Mouse (Mus musculus) cerebellum, adult 8-10 months (tissue): ENCODE measurements around the gene Rufy2.
A peak's percentile ranks its signal among the peaks of the same experiment; 100 is the strongest.

Experiments used
- DNase-seq: peaks from one replicate; pipeline ENCODE4 v3.0.0; 2022

Gene Rufy2

DNA sequence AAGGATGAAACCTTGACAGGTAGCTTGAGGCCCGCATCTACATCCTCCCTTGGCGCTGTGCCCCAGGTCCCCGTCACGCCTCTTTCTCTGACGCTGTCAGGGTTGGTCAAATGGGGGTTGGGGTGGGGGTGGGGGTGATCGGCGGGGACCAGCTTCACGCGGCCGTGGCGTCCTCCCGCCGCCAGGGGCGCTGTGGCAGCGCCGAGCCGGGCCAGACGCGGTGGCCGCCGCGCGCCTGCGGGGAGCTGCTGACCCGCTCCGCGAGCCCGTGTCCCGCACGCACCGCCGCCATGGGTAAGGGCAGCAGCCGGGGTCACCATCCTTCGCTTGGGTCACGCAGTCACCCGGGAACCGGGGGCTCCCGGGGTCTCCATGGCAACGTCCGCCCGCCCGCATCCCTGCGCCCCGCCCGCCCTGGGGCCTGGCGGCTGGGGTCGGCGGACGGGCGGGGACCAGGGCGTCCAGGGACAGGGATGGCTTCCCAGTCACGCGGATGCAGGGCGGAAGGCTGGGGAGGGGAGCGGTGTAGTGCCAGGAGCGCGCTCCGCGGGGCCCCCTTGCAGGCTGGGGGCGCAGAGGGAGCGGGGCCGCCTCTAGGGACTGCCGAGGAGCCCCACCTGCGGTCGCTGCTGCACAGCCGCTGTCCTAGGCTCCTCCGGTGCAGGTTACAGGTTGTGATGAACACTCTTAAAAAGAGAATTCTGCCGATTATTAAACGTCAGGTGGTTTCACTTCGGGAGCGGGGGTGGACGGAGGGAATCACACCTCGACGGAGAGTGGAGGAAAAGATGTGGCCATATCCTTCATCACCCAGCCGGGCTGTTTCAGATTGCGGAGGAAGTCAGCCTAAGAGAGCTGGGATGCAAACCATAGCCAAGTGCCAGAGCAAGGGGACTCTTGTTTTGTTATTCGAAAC lies at the start of gene Rufy2:
Gene Rufy2, plus strand, starts transcription at position 185 of the 916 bp plus-strand sequence.
- DNase-seq = peak; percentile 96

DNA sequence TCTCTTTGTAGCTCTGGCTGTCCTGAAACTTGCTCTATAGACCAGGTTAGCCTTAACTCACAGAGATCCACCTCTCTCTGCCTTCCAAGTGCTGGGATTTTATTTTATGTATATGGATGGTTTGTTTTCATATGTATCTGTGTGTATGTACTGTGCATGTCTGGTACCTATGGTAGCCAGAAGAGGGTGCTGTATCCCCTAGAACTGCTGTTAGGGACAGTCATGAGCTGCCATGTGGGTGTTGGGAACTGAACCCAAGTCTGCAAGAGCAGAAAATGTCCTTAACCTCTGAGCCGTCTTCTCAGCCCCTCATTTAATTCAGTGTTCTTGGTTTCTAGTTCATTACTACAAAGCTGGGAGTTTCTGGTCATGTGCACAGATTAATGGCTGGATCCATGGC lies 47.6 kb upstream of the Rufy2 start:
- no peak for DNase-seq

DNA sequence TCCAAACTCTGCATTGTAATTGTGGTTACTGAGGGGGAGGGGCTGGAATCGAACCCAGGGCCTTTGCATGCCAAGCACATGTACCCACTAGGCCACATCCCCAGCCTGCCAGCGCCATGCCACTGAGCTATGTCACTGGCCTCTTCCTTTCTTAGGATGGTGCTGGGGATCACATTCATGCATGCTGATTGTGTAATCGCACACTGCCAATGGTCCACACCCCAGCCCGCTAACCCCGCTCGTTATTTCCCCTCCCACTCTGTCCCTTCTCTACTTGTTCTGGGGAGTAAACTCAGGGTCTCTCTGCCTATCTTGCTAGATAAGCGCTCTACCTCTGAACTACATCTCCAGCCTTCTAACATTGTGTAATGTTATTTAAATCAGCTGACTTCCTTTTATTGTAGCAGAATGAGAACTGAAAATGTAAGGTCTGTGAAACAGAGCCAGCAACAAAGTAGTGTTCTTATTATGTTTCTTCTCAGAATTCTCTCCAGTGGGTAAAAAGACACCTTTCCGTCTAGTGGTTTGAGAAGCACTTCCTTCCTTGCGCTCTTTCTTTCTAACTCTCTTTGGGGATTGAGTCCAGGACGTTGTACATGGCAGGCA lies 34.9 kb upstream of the Rufy2 start:
- no peak for DNase-seq

DNA sequence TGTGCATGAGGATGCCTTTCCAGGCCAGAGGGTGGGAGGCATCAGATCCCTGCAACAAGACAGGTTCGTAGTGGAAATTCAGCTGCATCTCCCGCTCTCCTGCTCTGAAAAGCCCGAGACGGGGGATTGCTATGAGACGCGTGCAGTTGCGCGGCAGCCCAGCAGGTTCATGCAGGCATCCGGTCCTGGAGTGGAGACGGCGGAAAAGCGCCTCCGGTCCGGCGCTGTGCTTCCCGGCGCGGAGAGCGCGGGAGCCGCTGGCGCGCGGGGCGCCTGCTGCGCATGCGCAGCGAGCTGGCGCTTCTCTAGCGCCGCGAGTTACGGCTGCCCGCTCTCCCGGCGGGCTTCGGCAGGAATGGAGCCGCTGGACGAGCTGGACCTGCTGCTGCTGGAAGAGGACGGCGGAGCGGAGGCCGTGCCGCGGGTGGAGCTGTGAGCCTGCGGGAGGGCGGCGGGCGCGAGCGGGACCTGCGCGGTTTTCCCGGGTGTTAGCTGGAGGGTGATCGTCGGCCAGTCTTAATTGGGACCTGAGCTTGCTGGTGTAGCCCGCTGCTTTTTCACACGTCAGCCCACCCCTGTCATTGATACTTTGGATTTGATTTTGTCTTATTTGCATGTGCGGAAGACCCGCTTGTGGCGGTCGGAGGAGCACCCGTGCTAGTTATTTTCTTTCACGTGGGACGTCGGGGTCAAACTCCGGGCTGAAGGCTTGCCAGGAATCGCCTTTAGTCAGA lies 33.1 kb upstream of the Rufy2 start, which contains the start of gene Dna2:
Gene Dna2, plus strand, starts transcription at position 289 of the 734 bp plus-strand sequence.
- DNase-seq = peak; percentile 76

DNA sequence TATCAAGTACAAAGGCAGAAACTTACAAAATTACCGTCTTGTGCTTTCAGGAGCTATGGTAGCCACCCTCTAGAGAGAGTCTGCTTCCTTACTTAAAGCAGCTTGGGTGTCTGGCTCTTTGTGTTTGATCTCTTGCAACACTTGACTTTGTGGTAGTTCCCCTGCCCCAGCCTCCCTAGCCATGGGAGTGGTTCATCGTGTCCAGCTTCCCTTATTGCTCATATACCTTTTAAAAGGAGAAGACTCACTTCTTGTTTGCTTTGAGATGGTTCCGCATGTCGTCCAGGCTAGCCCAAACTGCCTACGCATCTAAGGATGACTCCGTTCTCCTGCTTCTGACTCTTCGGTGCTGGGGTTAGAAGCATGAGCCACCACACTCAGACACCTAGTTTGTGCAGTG lies 31.5 kb upstream of the Rufy2 start:
- no peak for DNase-seq

DNA sequence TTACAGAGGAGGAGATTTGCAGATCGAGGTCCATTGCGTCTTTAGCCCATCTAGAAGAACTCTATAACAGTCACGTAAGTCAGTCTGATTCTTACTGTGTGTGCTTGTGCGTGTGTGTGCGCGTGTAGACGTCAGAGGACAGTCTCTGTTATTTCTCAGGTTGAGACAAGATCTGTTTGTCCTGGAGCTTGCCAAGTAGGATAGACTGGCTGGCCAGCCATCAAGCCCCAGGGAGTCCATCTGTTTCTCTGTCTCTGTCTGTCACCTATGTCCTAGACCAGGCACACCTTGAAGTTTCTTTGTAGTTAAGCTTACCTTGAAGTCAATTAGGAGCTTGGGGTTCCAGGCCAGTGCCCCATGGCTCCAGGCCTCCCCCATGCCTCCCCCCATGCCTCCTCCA lies 16.1 kb upstream of the Rufy2 start:
- peak; percentile 61 for DNase-seq

DNA sequence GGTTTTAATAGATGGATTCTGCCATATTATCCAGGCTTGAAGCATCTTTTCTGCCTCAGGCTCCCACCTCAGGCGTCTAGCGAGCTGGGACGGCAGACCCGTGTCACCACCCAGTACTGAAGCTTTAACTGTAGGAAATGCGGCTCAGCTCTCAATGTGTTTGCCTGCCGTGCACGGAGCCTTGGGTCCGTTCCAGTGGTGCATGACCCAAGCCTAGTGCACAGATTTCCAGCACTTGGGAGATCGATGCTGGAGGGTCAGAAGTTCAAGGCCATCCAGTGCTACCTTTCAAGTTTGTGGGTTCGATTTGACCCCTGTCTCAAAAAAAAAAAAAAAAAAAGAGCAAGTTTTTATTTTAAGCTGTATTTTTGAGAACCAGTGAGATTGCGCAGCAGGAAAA lies 14.2 kb upstream of the Rufy2 start:
- no peak for DNase-seq

DNA sequence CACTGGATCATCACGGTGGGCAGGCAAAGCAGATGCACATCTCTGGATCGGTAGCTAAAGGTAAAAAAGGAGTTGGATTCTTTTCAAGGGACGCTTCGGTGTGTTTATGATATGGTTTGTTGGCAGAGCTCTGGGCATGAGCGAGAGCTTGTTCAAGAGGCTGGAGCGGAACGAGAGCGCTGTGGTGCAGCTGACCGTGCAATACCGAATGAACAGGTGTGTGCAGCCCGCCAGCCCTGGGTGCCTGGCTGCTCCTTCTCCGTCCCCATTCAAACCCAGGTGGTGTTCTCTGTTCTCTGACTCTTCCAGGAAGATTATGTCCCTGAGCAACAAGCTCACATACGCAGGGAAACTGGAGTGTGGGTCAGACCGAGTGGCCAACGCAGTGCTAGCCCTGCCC lies 13.7 kb upstream of the Rufy2 start:
- no peak for DNase-seq

DNA sequence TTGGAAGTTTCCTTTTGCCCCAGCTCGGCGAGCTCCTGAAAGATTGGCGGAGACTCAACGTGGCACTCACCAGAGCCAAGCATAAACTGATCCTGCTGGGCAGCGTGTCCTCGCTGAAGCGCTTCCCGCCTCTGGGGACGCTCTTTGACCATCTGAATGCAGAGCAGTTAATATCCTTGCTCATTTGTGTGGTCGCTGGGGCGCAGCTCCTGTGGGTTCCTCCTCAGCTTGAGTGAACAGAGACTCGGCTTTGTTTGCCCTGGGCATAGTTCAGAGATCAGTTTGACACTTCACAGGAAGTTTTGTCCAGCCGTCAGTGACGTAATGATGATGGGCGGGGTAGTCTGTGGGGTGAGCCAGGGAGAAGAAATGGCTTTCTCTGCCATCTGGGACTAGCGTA lies 8.2 kb upstream of the Rufy2 start:
- DNase-seq = peak; percentile 30

DNA sequence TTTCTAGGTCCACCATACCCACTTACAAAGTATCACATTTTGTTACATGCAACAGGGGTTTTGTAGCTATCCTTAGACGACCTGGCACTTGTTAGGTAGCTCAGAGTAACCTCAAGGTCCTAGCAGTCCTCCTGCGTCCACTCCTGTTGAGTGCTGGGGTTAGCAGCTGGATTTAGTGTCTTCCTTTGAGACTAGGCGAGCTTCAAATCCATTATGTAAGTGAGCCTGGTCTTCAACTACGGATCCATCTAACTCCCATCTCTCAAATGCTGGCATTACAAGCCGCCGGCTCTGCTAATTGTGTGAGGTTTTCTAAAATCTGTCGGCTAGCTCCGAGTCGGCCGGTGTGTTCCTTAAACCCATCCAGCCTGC lies 370 bp upstream of the Rufy2 start:
- DNase-seq = no peak

DNA sequence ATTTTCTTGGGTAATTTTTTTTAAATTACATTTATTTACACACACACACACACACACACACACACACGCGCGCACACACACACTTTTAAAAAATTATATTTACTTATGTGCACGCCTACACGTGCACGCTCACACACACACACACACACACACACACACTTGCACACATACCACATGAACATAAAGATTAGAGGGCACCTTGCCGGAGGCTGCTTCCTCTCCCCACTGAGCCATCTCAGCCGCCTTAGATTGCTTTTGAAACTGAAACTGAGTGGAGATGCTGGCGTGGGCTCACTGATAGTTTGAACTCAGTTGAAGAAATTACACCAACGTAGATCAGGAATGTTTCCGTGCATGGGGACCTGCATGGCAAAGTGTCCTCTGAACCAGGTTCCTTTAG lies 4.0 kb downstream of the Rufy2 start:
- no peak for DNase-seq

DNA sequence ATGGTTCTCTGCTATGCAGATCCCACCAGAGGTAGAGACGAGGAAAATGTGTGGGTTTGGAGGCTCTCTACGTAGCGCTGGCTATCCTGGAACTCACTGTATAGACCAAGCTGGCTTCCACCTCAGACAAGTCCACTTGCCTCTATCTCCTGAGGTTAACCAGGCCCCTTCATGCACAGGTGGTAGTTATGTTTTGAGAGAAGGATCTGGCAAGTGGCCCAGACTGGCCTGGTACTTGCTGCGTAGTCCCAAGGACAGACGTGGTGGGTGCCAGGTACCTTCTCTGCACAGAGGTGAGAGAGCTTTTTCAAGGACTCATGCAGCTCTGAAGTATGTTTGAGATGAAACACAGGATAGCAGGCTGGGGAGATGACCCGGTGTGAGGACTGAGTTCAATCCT lies 4.5 kb downstream of the Rufy2 start:
- no peak for DNase-seq

DNA sequence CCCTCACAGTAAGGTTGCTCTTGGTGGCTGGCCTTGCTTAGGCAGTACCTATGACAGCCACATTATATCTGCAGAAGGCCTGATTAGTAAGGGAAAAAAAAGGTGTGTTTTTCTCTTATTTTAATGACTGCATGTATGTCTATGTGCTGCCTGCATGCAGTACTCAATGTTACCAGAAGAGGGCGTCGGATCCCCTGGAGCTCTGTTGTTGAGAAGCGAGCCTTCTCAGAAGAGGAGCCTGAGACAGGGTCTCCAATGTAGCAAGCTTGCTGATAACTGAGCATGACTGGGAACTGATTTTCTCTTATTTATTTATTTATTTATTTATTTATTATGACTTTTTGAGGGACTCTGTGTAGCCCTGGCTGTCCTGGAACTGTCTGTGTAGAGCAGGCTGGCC lies 7.3 kb downstream of the Rufy2 start:
- DNase-seq = no peak

DNA sequence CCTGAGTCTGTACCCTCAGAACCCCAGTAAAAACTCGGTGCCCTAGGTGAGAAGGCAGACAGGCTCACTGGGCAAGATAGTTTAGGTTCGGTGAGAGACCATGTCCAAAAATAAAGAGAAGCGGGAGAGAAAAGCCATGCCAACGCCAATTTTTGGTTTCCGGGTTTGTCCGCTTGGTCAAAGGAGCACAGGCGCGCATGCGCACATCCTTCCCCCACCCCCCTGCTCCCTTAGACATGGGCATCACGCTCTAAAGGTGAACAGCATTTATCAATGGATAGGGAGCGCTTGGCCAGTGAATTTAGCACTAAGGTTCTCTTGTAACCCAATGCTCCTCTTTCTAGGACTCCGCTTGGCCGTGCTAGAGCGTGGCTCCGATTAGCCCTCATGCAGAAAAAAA lies 10.6 kb downstream of the Rufy2 start:
- no peak for DNase-seq

DNA sequence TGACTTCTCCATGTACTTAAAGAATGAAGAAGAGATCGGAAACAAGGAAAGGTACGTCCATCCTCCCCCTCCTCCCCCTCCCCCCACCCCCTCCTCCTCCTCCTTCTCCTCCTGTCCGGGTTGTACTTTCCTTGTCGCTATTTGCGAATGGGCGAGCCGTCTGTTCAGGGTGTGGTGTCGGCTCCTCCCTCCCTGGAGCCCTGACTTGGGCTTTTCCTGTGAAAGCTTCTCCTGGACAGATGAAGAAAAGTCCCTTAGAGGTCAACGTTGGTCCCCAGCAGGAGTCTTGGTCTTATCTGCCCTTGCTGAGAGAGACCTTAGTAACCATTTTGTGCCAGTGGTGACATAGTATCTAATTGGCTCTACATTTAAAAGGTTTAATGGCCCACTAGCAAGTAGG lies 14.0 kb downstream of the Rufy2 start:
- DNase-seq = no peak

DNA sequence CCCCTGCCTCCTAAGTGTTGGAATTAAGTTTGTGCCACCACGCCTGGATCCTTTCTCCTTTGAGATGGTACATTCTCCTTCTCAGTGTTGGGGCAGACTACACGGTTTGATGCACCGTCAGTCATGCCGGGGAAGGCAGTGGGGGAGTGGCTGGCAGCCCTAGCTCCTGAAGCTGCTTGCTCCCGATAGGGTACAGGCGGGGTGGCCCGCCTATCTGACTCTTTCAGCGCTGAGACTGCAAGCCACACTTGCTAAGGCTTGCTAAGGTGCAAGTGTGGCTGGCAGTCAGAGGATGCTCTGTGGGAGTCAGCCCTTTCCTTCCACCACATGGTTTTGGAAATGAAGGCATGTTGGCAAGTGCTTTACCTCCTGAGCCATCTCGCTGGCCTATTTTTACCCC lies 20.6 kb downstream of the Rufy2 start:
- no peak for DNase-seq

DNA sequence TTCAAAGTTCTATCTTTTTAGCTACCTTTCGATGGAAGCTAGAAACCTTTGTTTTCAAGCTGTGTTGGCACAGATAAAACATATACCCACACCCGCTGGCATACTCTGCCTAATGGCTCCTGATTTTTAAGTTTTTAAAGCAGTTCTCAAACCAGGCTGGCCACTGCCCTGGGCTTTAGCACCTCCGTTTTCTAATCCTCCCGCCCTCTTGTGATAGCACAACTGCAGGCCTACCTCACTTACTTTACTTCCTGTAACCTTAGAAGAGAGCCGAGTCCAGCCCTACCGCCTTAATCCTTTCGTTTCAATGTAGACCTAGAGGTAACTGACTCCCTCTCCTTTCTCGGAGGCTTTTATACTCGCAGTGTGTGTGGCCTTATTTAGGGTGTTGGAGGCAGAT lies 23.2 kb downstream of the Rufy2 start:
- DNase-seq = no peak

DNA sequence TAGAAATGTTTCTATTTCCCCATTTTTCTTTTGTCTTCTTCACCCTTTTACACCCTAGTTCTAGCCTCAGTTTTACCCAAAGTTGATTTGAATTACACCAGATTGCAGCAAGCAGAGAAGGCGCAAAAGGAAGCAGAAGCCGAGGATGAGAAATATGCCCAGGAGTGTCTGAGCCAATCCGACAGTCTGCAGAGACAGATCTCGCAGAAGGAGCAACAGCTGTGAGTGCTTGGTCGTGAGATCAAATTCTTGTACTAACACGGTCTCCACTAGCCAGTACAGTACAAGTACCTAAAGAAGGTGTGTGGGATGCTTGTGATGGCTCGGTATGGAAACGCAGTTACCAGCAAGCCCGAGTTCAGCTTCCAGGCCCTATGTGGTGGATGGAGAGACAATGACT lies 24.5 kb downstream of the Rufy2 start:
- no peak for DNase-seq

DNA sequence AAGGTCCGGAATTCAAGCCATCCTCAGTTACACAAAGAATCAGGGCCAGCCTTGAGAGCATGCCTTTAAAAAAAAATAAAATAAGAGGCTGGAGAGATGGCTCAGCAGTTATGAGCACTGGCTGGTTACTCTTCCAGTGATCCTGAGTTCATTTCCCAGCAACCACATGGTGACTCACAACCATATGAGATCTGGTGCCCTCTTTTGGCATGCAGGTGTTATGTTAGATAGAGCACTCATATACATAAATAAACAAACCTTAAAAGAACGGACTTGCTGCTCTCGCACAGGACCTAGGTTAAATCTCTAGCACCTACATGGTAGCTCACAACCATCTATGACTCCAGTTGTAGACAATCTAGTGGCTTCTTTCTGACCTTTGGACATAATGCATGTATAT lies 28.2 kb downstream of the Rufy2 start:
- DNase-seq = no peak

DNA sequence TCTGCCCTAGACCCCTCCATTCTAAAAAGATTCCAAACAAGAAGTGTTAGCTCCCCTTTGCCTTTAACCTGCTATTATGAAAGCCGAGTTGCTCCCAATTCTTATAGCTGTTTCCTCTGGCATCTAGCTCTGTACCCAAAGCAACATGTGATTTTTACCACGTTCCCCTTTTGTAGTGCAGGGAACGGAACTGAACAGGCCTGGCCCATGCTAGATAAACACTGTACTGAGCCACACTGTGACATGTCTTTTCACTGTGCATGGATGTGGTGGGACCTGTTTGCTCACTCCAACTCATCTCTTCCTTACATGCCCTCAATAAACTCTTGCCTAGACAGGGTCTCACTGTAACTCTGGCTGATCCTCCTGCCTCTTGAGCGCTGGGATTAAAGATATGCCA lies 30.2 kb downstream of the Rufy2 start:
- DNase-seq = no peak

DNA sequence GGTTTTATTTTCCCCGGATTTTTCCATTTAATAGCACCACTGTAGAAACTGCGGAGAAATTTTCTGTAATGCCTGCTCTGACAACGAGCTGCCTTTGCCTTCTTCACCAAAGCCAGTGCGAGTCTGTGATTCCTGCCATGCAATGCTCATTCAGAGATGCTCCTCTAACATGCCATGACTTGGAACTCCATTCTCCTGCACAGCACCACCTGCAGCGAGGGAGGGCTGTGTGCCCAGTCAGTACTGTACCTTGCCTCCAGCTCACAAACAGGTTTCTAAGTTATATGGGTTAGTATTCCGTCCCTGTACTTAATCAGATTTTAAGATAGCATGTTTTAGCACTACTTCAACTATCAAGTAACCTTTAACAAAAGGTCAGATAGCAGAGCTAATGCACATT lies 31.5 kb downstream of the Rufy2 start:
- peak; percentile 32 for DNase-seq

DNA sequence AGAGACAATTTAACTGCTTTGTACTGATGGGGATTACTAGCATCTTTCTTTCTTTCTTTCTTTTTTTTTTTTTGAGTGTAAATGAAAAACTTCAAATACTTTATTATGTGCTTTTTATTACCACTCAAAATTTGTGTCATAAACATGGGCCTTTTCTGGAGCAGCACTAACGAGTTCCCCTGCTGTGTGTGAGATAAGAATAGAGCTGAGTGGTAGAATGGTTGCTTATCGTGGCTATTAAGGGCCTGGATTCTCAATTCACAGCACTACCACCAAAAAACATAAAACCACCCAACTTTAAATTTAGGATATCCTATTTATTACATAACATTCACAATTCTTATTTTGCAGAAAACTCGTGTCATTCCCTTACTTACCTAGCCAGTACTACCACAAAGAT lies 33.5 kb downstream of the Rufy2 start:
- no peak for DNase-seq

DNA sequence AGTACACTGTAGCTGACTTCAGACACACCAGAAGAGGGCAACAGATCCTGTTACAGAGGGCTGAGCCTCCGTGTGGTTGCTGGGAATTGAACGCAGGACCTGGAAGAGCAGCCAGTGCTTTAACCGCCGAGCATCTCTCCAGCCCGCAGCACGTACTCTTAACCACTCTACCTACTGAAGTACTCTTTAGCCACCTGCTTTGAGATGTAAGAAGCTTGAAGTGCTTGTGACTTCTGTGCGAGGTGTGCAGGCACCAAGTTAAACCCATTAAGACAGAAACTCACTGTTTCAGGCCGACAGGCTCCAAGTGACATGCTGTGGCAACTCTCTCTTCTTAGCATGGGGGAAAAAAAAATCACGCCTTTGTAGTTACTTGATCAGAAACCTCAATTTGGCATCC lies 34.1 kb downstream of the Rufy2 start:
- no peak for DNase-seq

DNA sequence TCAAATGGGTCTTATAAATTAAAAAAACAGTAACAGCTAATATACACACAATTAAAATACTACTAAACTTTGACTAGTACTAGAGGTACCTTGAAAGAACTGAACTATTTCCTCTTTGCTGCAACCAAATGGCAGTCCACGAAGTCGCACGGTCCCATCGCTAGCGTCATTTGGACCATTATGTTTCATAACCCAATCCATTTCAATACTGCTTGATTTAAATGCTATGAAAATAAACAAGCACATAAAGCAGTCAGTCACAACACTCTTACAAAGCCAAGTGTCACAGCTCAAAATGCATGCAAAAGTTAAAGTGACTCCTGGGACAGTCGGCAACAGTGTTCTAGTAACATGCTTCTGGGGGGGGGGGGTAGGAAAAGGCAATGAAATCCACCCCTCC lies 39.3 kb downstream of the Rufy2 start:
- DNase-seq = no peak
